Mouse (Mus musculus): ENCODE measurements around the gene Arhgap25. TPM values are rescaled to one million over a fixed set of nuclear protein-coding genes. Genes with fewer than 3 reads are reported as not detected.

Arhgap25 gene
- polyA plus RNA-seq, 1 experiment from 2014 or later: 5.1 TPM

GRCm38 (mm10) chr6:87565166-87565565 is 32.1 kb upstream of the Arhgap25 start:
- no peaks in the 10 kb centered on the region for H3K27me3 ChIP-seq (ENCODE audit: control insufficient read depth, insufficient read depth, low read length)
- no peak overlapping the region for H3K4me2 ChIP-seq (replicated peaks; ENCODE audit: low read depth, low read length)
- 72% methylated on average over 5 of the region's 5 CpGs for WGBS
- no peak overlapping the region for H3K27ac ChIP-seq (ENCODE audit: low read depth, low read length)
- H3K9ac ChIP-seq (ENCODE audit: low read depth, low read length): no peak overlapping the region
- no peak for ATAC-seq (ENCODE audit: low FRiP score, low TSS enrichment)
- H3K4me1 ChIP-seq (ENCODE audit: control insufficient read depth, insufficient read depth, low read length): peaks cover 6% of the 10 kb centered on the region; the same call in 1 of the 2 replicates
- H3K36me3 ChIP-seq (ENCODE audit: control insufficient read depth, insufficient read depth, low read length): no peaks in the 10 kb centered on the region
- no peak overlapping the region for H3K4me3 ChIP-seq (ENCODE audit: low read length)
- H3K9me3 ChIP-seq (ENCODE audit: control insufficient read depth, low read length): peaks cover 4% of the 10 kb centered on the region; the same call in 1 of the 2 replicates

- Histone ChIP-seq H3K9ac (ENCODE audit: low read depth, low read length) (no peak overlapping the region), H3K36me3 (ENCODE audit: control insufficient read depth, insufficient read depth, low read length) (no peaks in the 10 kb centered on the region), H3K27me3 (ENCODE audit: control insufficient read depth, insufficient read depth, low read length) (no peaks in the 10 kb centered on the region), H3K27ac (ENCODE audit: low read depth, low read length) (no peak overlapping the region), H3K4me2 (replicated peaks; ENCODE audit: low read depth, low read length) (no peak overlapping the region), H3K4me3 (ENCODE audit: low read length) (no peak overlapping the region), H3K9me3 (ENCODE audit: control insufficient read depth, low read length) (peaks cover 4% of the 10 kb centered on the region; the same call in 1 of the 2 replicates), H3K4me1 (ENCODE audit: control insufficient read depth, insufficient read depth, low read length) (peaks cover 6% of the 10 kb centered on the region; the same call in 1 of the 2 replicates)
- 94% methylated on average over 4 of the region's 4 CpGs for WGBS
- no peak for ATAC-seq (ENCODE audit: low FRiP score, low TSS enrichment)
Measured at GRCm38 (mm10) chr6:87564356-87564755, 31.3 kb upstream of the Arhgap25 start.

- no peak for ATAC-seq (ENCODE audit: low FRiP score, low TSS enrichment)
Measured at GRCm38 (mm10) chr6:87553724-87554123, 20.7 kb upstream of the Arhgap25 start.

GRCm38 (mm10) chr6:87552054-87552807 is 19.2 kb upstream of the Arhgap25 start:
- no peaks in the 10 kb centered on the region for H3K36me3 ChIP-seq (ENCODE audit: control insufficient read depth, insufficient read depth, low read length)
- H3K4me3 ChIP-seq (ENCODE audit: low read length): no peak overlapping the region
- no peak overlapping the region for H3K4me2 ChIP-seq (replicated peaks; ENCODE audit: low read depth, low read length)
- no peak overlapping the region for H3K27ac ChIP-seq (ENCODE audit: low read depth, low read length)
- no peaks in the 10 kb centered on the region for H3K9me3 ChIP-seq (ENCODE audit: control insufficient read depth, low read length)
- no peaks in the 10 kb centered on the region for H3K27me3 ChIP-seq (ENCODE audit: control insufficient read depth, insufficient read depth, low read length)
- H3K9ac ChIP-seq (ENCODE audit: low read depth, low read length): no peak overlapping the region
- H3K4me1 ChIP-seq (ENCODE audit: control insufficient read depth, insufficient read depth, low read length): no peaks in the 10 kb centered on the region
- no peak for ATAC-seq (ENCODE audit: low FRiP score, low TSS enrichment)
- WGBS: 59% methylated on average over 7 of the region's 7 CpGs

More at GRCm38 (mm10) chr6:87553724-87554123, 20.7 kb upstream of the Arhgap25 start:
- no peak overlapping the region for H3K27ac ChIP-seq (ENCODE audit: low read depth, low read length)
- H3K4me2 ChIP-seq (replicated peaks; ENCODE audit: low read depth, low read length): no peak overlapping the region
- H3K36me3 ChIP-seq (ENCODE audit: control insufficient read depth, insufficient read depth, low read length): no peaks in the 10 kb centered on the region
- H3K4me1 ChIP-seq (ENCODE audit: control insufficient read depth, insufficient read depth, low read length): no peaks in the 10 kb centered on the region
- no peak overlapping the region for H3K4me3 ChIP-seq (ENCODE audit: low read length)
- 78% methylated on average over 3 of the region's 3 CpGs for WGBS
- H3K9ac ChIP-seq (ENCODE audit: low read depth, low read length): no peak overlapping the region
- H3K9me3 ChIP-seq (ENCODE audit: control insufficient read depth, low read length): no peaks in the 10 kb centered on the region
- no peaks in the 10 kb centered on the region for H3K27me3 ChIP-seq (ENCODE audit: control insufficient read depth, insufficient read depth, low read length)

GRCm38 (mm10) chr6:87547836-87548235 is 14.8 kb upstream of the Arhgap25 start:
- Histone ChIP-seq H3K4me3 (ENCODE audit: low read length) (no peak overlapping the region), H3K4me1 (ENCODE audit: control insufficient read depth, insufficient read depth, low read length) (no peaks in the 10 kb centered on the region), H3K4me2 (replicated peaks; ENCODE audit: low read depth, low read length) (no peak overlapping the region), H3K27me3 (ENCODE audit: control insufficient read depth, insufficient read depth, low read length) (no peaks in the 10 kb centered on the region), H3K36me3 (ENCODE audit: control insufficient read depth, insufficient read depth, low read length) (no peaks in the 10 kb centered on the region), H3K9ac (ENCODE audit: low read depth, low read length) (no peak overlapping the region), H3K9me3 (ENCODE audit: control insufficient read depth, low read length) (peaks cover 4% of the 10 kb centered on the region; the same call in 1 of the 2 replicates), H3K27ac (ENCODE audit: low read depth, low read length) (no peak overlapping the region)
- WGBS: 84% methylated on average over 7 of the region's 7 CpGs
- no peak for ATAC-seq (ENCODE audit: low FRiP score, low TSS enrichment)

- no peak for ATAC-seq (ENCODE audit: low FRiP score, low TSS enrichment)
- no peak overlapping the region for H3K4me2 ChIP-seq (replicated peaks; ENCODE audit: low read depth, low read length)
- no peaks in the 10 kb centered on the region for H3K36me3 ChIP-seq (ENCODE audit: control insufficient read depth, insufficient read depth, low read length)
- peaks cover 4% of the 10 kb centered on the region; the same call in 1 of the 2 replicates for H3K9me3 ChIP-seq (ENCODE audit: control insufficient read depth, low read length)
- H3K4me1 ChIP-seq (ENCODE audit: control insufficient read depth, insufficient read depth, low read length): no peaks in the 10 kb centered on the region
- no peak overlapping the region for H3K4me3 ChIP-seq (ENCODE audit: low read length)
- H3K9ac ChIP-seq (ENCODE audit: low read depth, low read length): no peak overlapping the region
- no peak overlapping the region for H3K27ac ChIP-seq (ENCODE audit: low read depth, low read length)
- H3K27me3 ChIP-seq (ENCODE audit: control insufficient read depth, insufficient read depth, low read length): no peaks in the 10 kb centered on the region
- WGBS: 82% methylated on average over 4 of the region's 4 CpGs
Measured at GRCm38 (mm10) chr6:87547431-87547830, 14.4 kb upstream of the Arhgap25 start.

- 65% methylated on average over 1 of the region's 1 CpGs for WGBS
- Histone ChIP-seq H3K27ac (ENCODE audit: low read depth, low read length) (no peak overlapping the region), H3K4me1 (ENCODE audit: control insufficient read depth, insufficient read depth, low read length) (no peaks in the 10 kb centered on the region), H3K27me3 (ENCODE audit: control insufficient read depth, insufficient read depth, low read length) (no peaks in the 10 kb centered on the region), H3K9me3 (ENCODE audit: control insufficient read depth, low read length) (peaks cover 4% of the 10 kb centered on the region; the same call in 1 of the 2 replicates), H3K36me3 (ENCODE audit: control insufficient read depth, insufficient read depth, low read length) (no peaks in the 10 kb centered on the region), H3K4me2 (replicated peaks; ENCODE audit: low read depth, low read length) (no peak overlapping the region), H3K9ac (ENCODE audit: low read depth, low read length) (no peak overlapping the region), H3K4me3 (ENCODE audit: low read length) (no peak overlapping the region)
- no peak for ATAC-seq (ENCODE audit: low FRiP score, low TSS enrichment)
Measured at GRCm38 (mm10) chr6:87545331-87546217, 12.5 kb upstream of the Arhgap25 start.

- H3K4me3 ChIP-seq (ENCODE audit: low read length): no peak overlapping the region
- H3K4me2 ChIP-seq (replicated peaks; ENCODE audit: low read depth, low read length): no peak overlapping the region
- no peak for ATAC-seq (ENCODE audit: low FRiP score, low TSS enrichment)
- H3K27ac ChIP-seq (ENCODE audit: low read depth, low read length): no peak overlapping the region
- 56% methylated on average over 9 of the region's 9 CpGs for WGBS
- no peaks in the 10 kb centered on the region for H3K36me3 ChIP-seq (ENCODE audit: control insufficient read depth, insufficient read depth, low read length)
- peaks cover 4% of the 10 kb centered on the region; the same call in 1 of the 2 replicates for H3K9me3 ChIP-seq (ENCODE audit: control insufficient read depth, low read length)
- no peaks in the 10 kb centered on the region for H3K27me3 ChIP-seq (ENCODE audit: control insufficient read depth, insufficient read depth, low read length)
- H3K4me1 ChIP-seq (ENCODE audit: control insufficient read depth, insufficient read depth, low read length): no peaks in the 10 kb centered on the region
- no peak overlapping the region for H3K9ac ChIP-seq (ENCODE audit: low read depth, low read length)
Measured at GRCm38 (mm10) chr6:87542027-87542426, 9.0 kb upstream of the Arhgap25 start.
